Mouse (Mus musculus) kidney, adult 8-10 months (tissue): Measurements from ENCODE around the gene Rpia.

Experiments used
- DNase-seq, 2 experiments: peaks; one replicate each; pipeline ENCODE4 v3.0.0; 2022

Rpia gene

DNA sequence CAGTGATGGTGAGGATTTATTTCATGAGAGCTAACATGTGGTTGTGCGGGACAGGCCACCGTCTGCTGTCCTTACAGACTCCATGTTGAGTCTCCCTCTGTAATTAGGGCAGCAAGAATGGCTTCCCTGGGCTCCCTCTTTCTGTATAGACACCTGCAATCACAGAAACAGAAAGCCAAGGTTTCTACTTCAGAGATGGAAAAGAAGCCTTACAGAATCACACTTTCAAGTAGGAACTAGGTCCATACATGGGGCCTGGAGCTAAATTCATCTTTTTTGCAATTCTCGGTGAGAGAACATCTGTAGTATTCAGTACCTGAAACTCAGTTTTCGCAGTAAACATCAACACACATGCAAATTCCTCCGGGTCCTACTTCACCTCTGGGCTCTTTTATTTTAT lies 44.3 kb downstream of the Rpia start:
- no peak for DNase-seq

DNA sequence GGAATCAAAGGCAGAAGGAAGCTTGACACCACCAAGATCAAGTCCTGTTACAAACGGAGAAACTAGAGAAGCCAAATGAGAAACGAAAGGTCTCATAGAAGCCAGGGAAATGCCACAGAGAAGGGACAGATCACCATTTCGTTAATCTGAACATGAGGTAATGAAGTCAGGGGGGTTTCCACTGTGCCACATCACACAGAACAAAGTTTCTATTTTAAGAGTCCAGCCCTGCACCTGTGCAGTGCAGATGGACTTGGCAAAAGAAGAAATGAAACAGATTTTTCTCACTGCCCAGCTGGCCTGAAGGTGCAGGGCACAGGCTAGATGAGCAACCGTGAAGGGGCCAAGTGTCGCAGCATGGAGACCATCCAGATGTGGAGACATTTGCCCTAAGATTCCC lies 48.1 kb downstream of the Rpia start:
- DNase-seq: no peak

DNA sequence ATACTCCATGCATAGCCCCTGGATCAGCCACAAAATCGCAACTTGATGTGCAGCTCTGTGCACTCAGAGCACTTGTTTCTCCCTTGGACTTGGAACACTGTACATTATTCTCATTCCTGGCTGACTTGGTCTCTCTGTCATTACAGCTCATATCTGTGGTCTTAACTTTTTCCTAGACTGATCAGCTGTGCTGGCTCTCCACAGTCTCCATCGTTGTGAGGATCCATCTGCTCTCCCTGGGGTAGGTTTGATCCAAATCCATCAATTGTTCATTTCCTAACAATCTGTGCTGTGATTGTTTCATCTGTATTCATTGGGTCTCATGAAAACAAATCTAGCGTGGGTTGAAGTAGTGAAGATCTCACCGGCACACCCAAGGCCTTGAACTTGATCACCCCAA lies 49.2 kb downstream of the Rpia start:
- DNase-seq: no peak

DNA sequence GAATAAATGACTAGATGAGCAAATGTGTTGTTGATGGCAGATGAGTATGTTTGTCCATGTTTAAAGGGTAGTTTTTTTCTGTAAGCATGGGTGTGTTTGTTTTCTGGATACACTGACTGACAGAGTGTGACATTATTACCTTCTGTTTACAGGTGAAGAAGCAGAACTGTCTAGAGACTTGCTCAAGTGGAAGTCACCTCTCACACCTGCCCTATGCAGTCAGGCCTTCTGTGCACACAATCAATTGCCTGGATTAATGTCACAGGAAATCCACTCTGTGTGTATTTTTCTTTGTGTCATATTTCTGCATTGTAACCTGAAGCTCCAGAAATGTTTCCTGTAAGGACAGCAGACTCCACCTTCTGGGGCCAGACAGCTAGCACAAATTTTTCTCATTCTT lies 51.5 kb downstream of the Rpia start:
- DNase-seq: no peak

DNA sequence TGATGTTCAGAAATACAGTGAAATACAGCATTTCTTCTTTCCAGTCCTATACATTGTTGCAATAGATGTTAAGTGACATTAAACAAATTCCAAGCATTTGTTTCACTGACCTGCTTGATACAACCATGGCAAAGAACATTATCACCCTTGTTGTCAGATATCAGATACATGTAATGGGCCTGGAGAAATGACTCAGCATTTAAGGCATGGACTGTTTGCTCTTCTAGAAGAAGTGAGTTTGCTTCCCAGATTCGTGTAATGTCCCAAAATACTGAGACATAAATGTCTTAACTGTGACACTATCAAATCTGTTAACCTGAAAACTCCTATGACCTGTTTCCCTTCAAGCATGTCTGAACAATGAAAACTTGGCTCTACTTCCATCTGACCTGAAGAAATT lies 52.6 kb downstream of the Rpia start:
- DNase-seq: no peak

DNA sequence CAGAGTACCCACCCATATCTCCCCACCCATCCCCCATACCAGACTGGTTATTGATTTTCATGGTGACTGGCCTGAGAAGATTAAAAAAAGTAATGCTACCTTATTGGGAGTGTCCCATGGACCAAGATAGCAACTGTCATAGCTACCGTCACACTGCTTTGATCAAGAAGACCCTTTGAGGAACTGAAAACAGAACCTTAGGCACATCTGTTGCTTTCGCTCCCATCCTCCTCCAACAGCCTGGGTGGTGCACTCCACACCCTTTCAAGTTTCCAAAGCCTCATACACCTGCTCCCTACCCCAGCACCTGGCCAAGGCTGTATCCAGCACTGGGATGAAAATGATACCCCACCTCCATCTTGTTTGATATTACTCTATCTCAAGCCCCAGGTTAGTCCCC lies 56.5 kb downstream of the Rpia start:
- DNase-seq: no peak

DNA sequence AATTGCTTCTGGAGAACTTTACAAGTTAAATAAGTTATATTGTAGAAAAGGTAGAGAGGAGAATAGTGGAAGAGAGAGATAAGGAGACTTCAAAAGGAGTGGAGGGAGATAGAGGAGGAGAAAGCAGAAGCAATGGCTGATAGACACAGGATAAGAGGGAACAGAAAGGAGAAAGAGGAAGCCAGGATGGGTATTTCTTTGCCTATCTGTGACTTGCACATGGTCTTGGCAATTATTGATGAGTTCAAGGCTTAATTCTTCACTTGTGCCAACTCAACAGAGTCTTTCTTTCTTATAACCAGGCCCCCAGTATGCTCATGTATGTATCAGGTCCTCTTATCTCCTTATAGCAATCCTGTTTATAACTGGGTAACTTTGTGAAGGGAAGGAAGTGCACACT lies 61.2 kb downstream of the Rpia start:
- DNase-seq: no peak

DNA sequence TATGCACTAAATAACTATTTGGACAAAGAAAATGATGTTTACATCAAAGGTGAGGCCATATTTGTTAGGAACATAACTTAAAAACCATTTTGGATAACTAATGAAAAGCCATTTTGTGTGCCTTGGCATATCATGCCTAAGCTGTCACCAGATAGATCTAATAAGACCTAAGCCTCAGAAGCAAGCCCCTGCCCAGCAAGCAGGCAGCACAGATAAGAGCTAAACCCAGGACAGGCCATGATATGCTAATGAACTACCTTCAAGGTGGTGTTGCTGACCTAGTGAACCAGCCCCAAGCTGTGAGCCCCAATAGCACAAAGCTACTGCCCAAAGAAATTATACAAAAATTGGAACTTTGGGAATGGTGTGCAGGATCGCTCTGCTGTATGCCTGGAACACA lies 62.9 kb downstream of the Rpia start:
- DNase-seq: no peak

DNA sequence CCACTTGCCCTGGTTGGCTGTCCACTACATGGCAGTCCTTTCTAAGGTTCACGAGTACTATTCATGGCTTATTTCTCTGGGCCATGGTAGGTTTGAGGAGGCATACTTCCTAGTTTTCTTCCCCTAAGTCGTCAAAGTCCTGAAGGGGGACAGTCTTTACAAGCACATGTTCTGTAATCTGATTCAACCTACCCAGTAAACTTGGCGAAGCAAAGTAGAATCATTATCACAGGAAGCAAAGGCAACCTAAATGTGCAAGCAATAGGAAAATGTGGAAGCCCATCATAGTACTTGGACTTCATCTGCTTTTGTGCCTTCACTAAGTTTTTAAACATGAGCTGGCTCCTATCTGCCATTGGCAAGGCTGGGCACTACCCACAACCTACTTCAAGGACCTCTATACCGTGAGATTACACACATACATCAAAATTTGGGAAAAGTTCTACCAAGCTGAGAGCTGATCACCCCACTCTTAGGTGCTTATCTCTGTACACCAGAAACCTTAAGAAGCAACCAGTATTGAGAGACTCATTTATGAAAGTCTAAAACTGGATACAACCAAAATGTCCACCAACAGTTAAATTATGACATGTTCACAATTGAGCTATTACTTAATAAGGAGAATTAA lies 64.8 kb downstream of the Rpia start:
- DNase-seq: no peak

DNA sequence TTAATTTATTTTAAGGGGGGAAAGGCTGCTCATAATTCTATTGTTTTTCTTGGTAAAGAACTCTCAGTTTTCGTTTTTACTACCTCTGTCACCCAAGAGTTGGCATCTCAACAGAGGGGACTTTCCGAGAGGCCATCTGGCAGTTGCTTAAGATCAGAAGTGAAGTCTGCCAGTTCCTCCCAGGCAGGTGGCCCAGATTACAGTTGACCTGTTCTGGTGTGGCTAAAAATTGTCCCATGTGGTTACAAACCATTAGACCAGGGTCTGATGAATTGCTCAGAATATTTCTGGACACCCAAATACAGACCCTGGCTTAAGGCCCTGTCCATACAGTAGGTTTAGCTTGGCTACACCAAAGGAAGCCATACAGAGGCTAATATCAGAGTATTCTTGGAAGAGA lies 66.4 kb downstream of the Rpia start:
- DNase-seq: no peak

DNA sequence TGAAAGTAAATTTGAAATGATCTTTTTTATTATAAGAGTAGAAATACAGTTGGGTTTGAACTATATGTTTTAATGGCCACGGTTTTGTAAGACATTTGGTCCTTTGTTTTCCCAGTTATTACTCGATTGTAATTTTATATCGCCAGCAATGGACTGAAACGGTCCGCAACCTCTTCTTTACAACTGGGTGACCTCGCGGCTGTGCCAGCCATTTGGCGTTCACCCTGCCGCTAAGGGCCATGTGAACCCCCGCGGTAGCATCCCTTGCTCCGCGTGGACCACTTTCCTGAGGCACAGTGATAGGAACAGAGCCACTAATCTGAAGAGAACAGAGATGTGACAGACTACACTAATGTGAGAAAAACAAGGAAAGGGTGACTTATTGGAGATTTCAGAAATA lies 67.3 kb downstream of the Rpia start:
- no peak for DNase-seq

DNA sequence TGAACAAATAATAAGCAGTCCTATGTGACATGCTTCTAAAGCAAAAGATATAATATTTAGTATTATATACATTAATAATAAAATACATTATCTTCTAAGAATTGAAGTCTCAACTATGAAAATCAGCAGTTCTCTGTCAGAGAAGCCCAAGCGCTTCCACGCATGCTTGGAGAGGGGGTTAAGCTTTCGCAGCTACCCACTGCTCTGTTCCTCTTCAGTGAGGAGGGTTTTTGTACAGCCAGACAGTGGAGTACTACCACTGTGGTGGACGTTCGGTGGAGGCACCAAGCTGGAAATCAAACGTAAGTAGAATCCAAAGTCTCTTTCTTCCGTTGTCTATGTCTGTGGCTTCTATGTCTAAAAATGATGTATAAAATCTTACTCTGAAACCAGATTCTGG lies 69.7 kb downstream of the Rpia start:
- no peak for DNase-seq

DNA sequence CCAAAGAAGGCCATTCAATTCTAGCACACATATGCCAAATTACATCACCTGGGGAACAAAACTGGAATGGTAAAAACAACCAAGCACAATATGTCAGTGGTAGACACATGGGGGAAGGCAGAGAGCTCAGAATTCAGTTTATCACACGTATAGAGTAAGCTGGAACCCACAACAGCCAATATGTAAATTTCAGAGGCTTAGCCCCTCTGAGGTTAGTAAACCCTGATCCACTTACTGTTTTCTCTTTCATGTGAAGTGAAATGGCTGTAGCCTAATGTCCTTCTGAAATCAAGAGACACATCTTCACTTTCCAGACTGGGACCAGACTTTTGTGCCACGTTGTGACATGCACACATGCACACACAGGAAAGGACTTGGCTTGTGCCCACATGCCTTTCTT lies 73.3 kb downstream of the Rpia start:
- DNase-seq: no peak

DNA sequence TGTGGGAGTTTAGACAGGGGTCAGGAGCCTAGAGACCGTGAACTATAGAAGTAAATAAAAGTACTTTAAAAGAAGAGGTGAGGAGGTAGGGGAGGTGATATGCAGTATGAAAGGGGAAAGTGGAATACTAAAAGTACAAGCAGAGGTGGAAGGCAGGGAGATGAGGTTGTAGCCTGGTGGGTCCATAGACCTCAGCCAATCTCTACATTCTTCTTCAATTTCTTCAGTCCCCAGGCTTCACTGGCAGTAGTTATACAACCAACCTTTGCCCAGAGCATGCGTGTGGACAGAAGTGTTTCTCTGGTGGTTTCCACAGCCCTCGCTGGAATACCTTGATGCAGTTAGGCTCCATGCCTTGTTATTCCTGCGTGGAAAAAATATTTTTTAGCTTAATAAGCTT lies 73.9 kb downstream of the Rpia start:
- no peak for DNase-seq

DNA sequence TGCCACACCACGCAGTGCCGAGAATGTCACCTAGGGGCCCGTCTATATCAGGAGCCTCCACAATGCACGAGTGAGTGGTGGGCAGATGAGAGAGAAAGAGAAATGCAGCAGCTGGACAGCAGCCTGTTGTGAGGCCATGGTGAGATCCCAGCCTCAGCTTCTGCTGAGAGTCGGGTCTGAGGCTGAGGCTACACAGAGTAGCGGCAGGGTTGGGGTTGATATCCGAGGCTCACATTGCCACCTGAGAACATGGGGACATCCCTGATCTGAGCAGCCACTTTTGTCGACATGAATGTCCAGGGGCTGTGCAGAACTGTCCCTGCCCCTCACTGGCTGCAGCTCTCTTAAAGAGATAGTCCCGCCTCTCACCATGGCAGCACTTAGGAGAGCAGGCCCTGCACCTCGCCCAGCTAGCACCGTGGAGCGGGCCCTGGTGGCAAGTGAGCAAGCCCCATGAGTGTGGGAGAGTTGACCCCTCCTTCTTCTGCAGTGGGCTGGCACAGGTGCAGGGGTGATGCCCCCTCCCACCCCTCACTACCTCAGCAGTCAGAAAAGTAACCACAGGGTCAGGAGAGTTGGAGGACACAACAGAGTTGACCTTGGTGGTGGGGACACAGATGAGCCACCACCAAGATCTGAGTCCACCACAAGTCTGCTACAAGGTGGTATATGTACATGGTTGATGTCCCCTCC lies 75.2 kb downstream of the Rpia start:
- no peak for DNase-seq
